Mouse (Mus musculus): Measurements from ENCODE around the gene Odf3l1. TPM values are rescaled to one million over a fixed set of nuclear protein-coding genes. Genes with fewer than 3 reads are reported as not detected.

The Odf3l1 gene
- total and polyA plus RNA-seq, 3 experiments: 1.5 to 7.4 (median 1.7) TPM

- DNase-seq: no peak
Measured at GRCm38 (mm10) chr9:56881539-56882082, 17.1 kb upstream of the Odf3l1 start.

GRCm38 (mm10) chr9:56880790-56881189 lies 16.3 kb upstream of the Odf3l1 start:
- no peak for DNase-seq

GRCm38 (mm10) chr9:56877284-56877683 lies 12.8 kb upstream of the Odf3l1 start:
- no peak for DNase-seq

- peak; percentile 38 for DNase-seq
Measured at GRCm38 (mm10) chr9:56876784-56877183, 12.3 kb upstream of the Odf3l1 start.

DNA sequence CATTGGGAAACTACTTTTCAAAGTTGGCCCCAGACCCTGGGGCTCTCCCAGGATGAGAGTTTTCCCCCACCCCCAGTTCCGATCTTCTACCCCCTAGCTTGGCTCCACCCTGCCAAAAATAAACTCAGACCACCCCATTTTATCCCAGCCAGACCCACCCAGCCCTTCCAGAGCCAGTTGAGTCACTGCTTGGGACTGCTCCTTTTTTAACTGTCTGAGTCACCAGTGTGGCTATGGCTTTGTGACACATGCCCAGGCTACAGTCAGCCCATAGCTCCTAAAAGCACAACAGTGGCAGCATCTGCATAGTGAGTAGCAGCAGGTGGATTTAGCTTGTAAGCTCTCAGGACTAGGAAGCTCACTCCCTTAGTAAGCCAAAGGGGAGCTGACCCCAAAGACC lies 8.6 kb upstream of the Odf3l1 start:
- peak; percentile 66 for DNase-seq

DNA sequence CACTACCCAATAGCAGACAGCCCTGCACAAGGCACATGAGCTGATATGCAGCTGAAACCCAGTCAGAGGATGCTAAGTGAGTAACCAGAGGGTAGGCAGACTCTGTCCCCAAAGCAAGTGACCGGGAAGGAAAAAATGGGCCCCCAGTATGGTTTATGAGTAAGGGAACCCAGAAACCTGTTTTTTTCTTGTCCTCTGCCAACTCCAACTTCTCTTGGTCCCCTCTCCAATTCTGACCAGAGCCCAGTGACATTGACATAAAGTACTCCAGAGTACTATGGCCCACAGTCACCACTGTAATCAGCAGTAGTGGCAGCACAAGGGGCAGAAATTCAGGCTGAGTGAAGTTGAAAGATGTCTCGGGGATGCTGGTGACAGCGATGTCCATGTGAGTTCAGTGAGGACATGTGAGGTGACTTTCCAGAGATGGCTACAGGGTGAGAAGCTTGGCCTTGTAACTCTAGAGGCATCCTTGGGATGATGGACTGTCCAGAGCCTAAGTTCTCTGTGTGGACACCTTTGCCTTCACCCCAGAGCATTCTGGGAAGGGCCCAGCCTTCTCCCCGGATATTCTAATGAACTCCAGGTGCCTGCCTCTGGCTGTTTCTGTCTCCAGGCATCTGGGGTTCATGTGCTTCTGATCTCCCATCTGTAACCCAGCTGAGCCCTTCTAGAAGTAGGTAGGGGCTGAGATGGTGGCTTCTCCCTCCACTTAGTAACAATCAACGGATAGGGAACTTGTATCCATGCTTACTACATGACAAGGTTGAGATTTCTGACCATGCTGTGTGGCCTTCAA lies 7.8 kb upstream of the Odf3l1 start:
- DNase-seq: no peak

DNA sequence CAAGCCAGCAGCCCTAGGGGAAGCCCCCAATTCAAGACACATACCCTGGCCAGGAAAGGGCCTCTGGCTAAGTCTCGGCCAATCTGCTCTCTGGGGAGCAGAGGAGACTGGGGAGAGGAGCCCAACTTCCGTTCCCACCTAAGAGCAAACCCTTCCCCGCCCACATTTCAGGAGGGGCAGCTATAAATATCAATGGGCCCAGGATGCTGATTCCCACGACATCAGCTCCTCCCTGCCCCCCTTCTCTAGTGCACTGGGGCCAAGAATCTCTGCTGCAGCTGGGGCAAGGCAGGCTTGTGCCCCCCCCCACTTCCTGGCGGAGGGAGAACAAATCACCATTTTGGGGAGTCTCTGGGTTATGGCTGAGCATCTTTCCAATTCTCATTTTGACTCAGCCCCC lies 6.7 kb upstream of the Odf3l1 start:
- no peak for DNase-seq

DNA sequence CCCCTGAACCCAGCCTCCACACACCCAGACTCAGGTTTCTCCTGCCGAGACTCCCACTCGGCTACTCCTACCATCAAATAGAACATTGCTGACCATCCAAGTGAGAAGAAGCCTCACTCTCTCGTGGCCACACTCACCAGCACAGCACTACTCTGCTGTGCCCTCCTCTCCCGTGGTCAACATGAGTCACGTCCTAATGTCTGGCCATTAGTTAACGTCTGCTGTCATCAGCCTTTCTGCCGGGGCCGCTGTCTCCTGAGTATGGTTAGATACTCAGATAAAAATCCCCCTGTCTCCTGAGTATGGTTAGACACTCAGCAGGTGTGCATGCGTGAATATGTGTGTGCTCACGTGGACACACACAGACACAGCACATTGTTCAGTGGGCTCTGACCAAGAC lies 6.3 kb upstream of the Odf3l1 start:
- peak; percentile 65 for DNase-seq

DNA sequence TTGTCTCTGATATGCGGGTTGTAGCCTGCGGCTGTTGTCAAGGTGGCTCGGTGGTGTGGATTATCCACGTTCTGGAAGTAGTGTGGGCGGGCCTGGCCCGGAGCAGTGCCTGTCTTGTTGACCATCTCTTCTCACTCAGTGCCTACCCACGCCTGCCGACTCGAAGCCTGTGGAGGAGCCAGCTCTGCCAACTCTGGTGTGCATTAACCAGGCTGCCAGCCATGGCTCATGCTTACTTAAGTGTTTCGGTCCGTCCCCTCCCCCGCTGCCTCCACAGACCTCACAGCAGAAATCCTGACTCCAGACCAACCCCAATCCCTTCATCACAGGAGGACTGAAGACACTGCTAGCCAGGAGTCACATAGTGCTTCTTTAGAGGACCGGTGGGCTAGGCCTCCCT lies 5.1 kb upstream of the Odf3l1 start:
- no peak for DNase-seq

- no peak for DNase-seq
Measured at GRCm38 (mm10) chr9:56868292-56868691, 3.8 kb upstream of the Odf3l1 start.

DNA sequence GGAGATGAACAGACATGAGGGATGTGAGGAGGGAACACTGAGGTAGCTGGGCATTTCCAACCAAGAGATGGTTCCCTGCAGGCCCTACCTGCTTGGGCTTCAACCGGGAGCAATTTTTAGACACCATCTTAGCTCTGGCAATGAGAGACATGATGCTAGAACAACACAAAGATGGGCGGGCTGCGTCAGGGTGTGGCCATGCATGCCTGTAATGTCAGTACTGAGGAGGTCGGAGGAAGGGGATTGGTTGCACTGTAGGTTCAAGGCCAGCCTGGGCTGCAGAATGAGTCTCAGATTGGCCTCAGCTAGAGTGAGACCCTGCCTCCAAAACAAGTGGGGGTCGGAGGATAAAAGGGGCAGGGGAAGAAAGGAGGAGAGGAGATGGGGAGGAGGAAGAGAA lies 2.0 kb upstream of the Odf3l1 start:
- no peak for DNase-seq

GRCm38 (mm10) chr9:56865673-56866400 lies 1.4 kb upstream of the Odf3l1 start:
- DNase-seq: no peak

DNA sequence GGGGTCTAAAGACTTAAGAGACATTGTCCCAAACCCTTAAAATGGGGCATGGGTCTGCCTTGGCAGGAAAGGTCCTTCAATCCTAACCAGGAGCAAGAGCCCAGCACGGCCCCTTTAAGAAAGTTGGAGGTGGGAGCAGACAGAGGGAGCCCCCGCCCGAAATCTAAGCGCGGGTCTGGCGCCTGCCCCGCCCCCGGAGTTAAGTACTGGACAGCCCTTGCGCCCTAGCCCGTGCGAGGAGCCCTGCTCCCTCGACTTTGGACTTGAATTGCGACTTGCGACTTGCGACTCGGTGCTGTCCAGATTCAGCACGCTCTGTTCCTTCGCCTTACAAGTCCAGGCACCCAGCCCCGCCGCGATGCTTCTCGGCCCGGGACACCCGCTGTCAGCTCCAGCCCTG lies 353 bp upstream of the Odf3l1 start, which contains the start of gene Cspg4:
Cspg4 (plus strand) TSS at position 202 of the 400 bp plus-strand sequence.
- peak; percentile 45 for DNase-seq

DNA sequence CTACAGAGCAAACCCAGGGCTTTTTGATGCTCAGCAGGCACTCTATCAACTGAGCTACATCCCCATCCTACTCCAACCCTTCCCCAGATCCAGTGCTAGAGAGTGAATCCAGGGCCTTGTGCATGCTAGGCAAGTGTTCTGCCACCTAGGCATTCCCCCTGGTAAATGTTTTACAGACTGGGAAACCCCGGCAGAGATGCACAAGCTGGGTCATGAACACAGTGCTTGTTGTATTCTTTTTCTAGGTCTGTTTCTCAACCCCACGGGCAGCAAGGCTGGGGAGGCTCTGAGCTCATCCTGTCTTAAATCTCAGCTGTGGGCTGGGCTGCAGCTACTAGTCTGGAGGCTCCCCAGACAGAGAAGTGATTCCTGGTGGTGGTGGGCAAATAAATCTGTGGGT lies 1.6 kb downstream of the Odf3l1 start:
- no peak for DNase-seq

- DNase-seq: peak; percentile 45
Measured at GRCm38 (mm10) chr9:56860486-56861269, 3.8 kb downstream of the Odf3l1 start.

GRCm38 (mm10) chr9:56860035-56860434 lies 4.4 kb downstream of the Odf3l1 start:
- no peak for DNase-seq

DNA sequence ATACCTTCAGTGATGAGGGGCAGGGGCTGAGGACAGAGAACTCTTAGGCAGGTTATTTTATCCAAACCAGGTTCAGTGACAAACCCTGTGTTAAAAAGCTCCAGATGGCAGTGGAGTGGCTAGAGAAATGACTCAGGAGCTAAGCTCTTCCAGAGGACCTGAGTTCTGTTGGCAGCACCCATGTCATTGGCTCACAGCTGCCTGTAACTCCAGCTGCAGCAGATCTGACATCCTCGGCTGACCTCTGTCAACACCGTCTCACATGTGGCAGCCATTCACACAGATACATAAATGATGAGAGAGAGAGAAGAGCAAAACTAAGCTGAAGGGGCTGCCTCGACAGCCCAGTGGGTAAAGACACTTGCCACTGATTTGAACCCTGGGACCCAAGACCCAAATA lies 7.0 kb downstream of the Odf3l1 start:
- DNase-seq: no peak

- DNase-seq: no peak
Measured at GRCm38 (mm10) chr9:56851778-56852177, 12.7 kb downstream of the Odf3l1 start.

GRCm38 (mm10) chr9:56850905-56851252 lies 13.6 kb downstream of the Odf3l1 start:
- DNase-seq: no peak

DNA sequence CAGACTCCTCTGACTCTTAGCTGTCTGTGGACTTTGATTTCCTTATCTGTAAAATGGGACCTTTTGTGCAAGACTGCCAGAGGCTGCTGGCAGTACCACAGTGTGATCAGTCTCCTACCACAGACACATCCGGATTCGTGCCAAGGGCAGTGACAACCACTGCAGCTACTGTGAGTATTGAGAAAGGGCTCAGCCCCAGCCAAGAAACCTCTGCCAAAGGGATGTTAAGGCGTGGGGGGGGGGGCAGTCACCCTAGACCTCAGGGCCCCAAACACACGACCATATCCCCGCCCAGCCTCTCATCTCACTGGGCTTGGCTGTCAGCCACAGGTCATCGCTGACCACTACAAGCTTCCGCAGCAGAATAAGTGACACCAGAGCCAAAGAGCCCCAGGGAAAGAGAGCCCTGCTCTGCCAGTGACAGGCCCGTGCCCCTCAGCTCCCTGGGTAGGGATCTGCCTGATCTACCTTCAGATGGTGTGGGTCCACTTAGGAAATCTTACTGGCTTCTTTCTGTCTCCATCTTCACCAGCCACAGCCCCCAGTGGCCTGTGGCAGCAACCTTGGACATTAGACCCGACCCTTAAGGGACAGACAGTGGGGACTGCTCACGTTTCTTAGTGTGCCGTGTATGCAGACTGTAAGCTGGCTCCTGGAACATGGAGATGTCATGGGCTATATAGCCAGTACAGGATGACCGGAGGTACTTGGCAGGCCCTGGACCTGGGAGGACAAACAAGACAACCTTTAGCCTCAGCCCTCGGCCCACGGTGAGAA lies 14.2 kb downstream of the Odf3l1 start:
- DNase-seq: peak; percentile 78

GRCm38 (mm10) chr9:56847523-56847922 lies 17.0 kb downstream of the Odf3l1 start:
- DNase-seq: peak; percentile 55

GRCm38 (mm10) chr9:56844644-56845043 lies 19.8 kb downstream of the Odf3l1 start:
- DNase-seq: no peak
